Mouse (Mus musculus) layer of hippocampus, adult 2 months (tissue): ENCODE results near the gene Cfap157. TPM values are rescaled to one million over a fixed set of nuclear protein-coding genes. Genes with fewer than 3 reads are reported as not detected.

Source experiments
- DNase-seq, 2 experiments: peaks; one replicate each; pipeline ENCODE4 v3.0.0; 2022; ENCODE audit warnings: low spot score in 2 of 2
- H3K27ac ChIP-seq: fragments of 200-600 bp; 2 replicates; pipeline ENCODE4 v1.8.1; 2022
- H3K4me3 ChIP-seq: fragments of 200-600 bp; 2 replicates; pipeline ENCODE4 v1.8.1; 2022; ENCODE audit warnings: mild to moderate bottlenecking
- CTCF ChIP-seq: fragments of 200-600 bp; conservative IDR thresholded peaks from 2 replicates; pipeline ENCODE4 v1.8.1; 2022; ENCODE audit warnings: antibody characterized with exemption, mild to moderate bottlenecking, moderate library complexity
- total RNA-seq, 2 experiments: library from RNA; stranded (reverse); gene quantifications; 2 replicates each; pipeline ENCODE4 v1.2.3; 2021

Gene Cfap157
- total RNA-seq, 2 experiments from 2014 or later = 2.0 TPM; not detected in 1

- no peak for TF ChIP-seq CTCF
- Histone ChIP-seq H3K4me3 (no peak overlapping the region), H3K27ac (peak overlapping the region; percentile 80)
- no peak for DNase-seq
These were observed 32.3 kb upstream of the Cfap157 start for GRCm38 (mm10) chr2:32816497-32816896.

- no peak for DNase-seq
- TF ChIP-seq CTCF = no peak
- no peak overlapping the region for H3K27ac ChIP-seq
- H3K4me3 ChIP-seq = no peak overlapping the region
These were observed 27.7 kb upstream of the Cfap157 start for GRCm38 (mm10) chr2:32811959-32812358.

- DNase-seq = no peak
- Histone ChIP-seq H3K27ac (no peak overlapping the region), H3K4me3 (no peak overlapping the region)
- TF ChIP-seq CTCF = no peak
These were observed 24.8 kb upstream of the Cfap157 start for GRCm38 (mm10) chr2:32808816-32809566.

DNA sequence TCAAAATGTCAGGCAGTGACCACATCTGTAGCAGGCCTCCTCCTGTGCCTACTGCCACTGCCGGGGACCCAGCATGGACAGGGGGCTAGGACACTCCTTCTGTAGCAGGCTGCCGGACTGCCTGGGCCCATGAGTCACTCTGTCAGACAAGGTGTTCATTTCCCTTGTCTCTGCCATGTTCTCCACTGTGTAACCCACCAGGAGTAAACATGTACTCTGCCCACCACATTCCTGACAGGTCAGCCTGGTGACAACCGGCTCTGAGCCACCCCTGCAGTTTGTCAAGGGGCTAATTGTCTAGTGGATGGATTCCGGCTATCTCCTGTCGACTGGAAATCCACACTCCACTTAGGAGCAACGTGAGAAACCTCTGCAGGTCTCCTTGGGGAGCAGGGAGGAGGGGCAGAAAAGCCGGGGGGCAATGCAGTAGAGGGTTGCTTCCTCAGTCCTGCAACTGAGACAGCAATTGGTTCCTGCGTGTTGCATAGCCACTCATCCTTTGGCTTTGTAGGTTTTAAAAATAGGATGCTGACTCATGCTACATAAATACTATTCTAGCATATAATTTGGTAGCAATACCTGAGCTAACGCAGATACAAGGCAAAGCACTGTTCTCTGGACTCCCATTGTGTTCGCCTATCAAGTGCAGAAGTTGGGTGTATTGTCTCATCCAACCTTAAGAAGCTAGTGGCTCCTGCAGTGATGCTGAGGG lies 14.2 kb upstream of the Cfap157 start:
- no peak for TF ChIP-seq CTCF
- Histone ChIP-seq H3K4me3 (no peak overlapping the region), H3K27ac (peak overlapping the region; percentile 33; the same call in 1 of the 2 replicates)
- no peak for DNase-seq

- DNase-seq = no peak
These were observed 11.7 kb upstream of the Cfap157 start for GRCm38 (mm10) chr2:32795748-32796418.

GRCm38 (mm10) chr2:32791297-32791696 lies 7.1 kb upstream of the Cfap157 start:
- no peak overlapping the region for H3K4me3 ChIP-seq
- H3K27ac ChIP-seq = no peak overlapping the region
- DNase-seq = no peak
- no peak for TF ChIP-seq CTCF

More at GRCm38 (mm10) chr2:32795748-32796418, 11.7 kb upstream of the Cfap157 start:
- TF ChIP-seq CTCF = no peak
- H3K27ac ChIP-seq = no peak overlapping the region
- H3K4me3 ChIP-seq = no peak overlapping the region

DNA sequence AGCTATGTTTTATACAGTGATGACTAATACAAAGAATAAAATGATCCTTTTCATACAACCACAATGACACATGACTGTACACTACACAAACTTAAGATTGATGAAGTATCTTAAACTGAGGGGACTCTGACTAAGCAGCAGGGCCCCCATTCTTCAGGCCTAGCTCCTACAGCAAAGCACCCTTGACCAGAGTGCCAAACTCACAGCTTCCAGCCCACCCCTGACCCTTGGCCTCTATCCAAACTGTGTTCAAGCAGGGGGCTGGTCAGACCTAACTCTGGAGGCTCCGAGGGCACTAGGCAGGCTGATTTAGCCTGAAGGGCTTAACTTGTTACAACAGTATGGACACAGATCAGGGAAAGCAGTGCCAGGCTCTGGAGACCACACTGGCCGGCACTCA lies 4.4 kb upstream of the Cfap157 start:
- H3K27ac ChIP-seq = no peak overlapping the region
- TF ChIP-seq CTCF = no peak
- no peak for DNase-seq
- no peak overlapping the region for H3K4me3 ChIP-seq

DNA sequence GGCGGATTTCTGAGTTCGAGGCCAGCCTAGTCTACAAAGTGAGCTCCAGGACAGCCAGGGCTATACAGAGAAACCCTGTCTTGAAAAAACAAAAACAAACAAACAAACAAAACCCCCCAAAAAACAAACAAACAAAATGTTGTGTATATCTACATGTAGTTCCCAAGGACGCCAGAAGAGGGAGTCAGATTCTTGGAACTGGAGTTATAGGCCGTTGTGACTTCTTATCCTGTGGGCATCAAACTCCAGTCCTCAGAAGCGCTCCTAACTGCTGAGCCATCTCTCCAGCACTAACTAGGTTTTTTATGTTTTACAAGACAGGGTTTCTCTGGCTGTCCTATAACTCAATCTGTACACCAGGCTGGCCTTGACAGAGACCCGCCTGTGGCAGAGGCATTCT lies 2.9 kb upstream of the Cfap157 start:
- peak; percentile 76 for TF ChIP-seq CTCF
- Histone ChIP-seq H3K4me3 (no peak overlapping the region), H3K27ac (no peak overlapping the region)
- DNase-seq = no peak

DNA sequence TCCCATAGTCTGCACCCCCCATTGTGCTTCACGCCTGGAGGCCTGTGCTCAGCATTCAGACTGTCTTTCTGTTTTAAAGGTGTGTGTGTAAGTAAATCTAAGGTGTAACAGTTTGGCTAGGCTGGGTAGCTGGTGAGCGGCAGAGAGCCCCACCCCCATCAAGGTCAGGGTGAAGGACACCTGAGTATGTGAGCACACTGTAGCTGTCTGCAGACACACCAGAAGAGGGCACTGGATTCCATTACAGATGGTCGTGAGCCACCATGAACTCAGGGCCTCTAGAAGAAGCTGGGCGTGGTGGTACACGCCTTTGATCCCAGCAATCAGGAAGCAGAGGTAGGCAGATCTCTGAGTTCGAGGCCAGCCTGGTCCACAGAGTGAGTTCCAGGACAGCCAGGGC lies 2.5 kb downstream of the Cfap157 start:
- no peak overlapping the region for H3K4me3 ChIP-seq
- H3K27ac ChIP-seq = no peak overlapping the region
- TF ChIP-seq CTCF = 0 out of 2 replicates have a peak, but pooled peaks have one; percentile 9
- DNase-seq = no peak

DNA sequence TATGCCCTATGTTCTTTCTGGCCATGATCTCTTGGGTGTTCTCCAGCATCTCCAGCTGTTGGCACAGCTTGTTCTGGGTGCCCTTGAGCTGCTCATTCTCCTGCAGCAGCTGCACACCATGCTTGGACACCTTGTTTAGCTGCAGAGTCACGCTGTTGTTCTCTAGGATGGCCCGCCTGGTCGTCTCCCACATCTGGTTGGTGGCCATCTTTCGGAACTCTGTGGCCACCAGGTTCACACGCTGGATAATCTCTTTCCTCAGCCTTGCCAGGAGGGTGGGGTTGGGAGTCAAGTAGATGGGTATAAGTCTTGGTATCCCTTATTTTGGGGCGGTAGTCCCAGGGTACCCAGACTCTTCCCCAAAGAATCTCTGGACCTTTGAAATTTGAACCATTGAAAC lies 4.5 kb downstream of the Cfap157 start:
- Histone ChIP-seq H3K27ac (no peak overlapping the region), H3K4me3 (no peak overlapping the region)
- TF ChIP-seq CTCF = no peak
- no peak for DNase-seq

DNA sequence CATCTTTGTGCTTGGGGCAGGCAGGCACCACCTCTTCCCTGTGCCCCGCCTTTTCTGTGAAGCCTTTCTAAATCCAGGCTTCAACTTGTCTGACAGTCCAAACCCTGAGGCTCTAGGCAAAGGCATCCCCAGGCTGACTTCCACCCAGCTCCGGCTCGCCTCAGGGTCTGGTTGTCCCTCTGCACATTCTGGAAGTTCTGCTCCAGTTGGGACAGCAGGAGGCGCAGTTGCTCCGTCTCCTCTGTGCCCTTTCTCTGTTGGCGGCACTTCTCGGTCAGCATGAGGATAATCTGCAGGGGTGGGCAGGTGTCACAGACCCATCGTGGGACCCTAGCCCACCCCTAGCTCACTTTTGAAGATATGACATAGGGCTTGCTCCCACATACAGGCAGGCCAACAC lies 5.1 kb downstream of the Cfap157 start:
- no peak overlapping the region for H3K4me3 ChIP-seq
- peak in 1 of 2 experiments; percentile 65 for DNase-seq
- no peak overlapping the region for H3K27ac ChIP-seq
- peak; percentile 89 for TF ChIP-seq CTCF

DNA sequence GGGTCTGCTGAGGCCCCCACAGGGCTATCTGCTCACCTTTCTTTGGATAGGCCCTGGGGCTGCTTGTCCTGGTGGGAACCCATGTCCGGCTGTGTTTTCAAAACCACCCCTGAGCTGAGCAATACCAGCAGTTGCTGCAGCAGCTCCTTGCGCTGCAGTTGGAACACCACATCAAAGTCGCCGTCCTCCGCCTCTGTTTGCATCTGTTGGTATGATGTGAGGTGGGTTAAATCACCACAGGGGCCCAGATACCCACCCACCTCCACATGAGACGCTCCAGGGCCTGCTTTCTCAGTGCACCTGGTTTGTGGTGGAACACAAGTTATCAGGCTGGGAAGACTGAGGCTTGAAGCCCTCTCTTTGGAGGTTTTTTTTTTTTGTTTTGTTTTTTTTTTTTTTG lies 6.1 kb downstream of the Cfap157 start:
- no peak overlapping the region for H3K27ac ChIP-seq
- DNase-seq = no peak
- no peak overlapping the region for H3K4me3 ChIP-seq
- TF ChIP-seq CTCF = no peak

DNA sequence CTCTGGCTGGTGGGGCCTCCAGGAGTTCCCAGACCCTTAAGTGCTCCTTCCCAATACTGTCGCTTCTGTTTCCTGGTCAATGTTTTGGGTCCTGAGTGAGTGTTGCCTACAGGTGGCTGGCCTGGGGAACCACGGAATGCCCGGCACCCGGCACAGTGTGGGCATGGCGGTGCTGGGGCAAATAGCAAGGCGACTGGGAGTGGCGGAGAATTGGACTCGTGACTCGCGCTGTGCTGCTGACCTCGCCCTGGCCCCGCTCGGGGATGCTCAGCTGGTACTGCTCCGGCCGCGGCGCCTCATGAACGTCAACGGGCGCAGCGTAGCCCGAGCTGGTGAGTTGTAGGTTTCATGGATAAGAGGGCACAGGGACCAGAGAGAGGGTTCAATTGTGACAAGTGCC lies 8.0 kb downstream of the Cfap157 start:
- Histone ChIP-seq H3K4me3 (peak overlapping the region; percentile 76), H3K27ac (no peak overlapping the region)
- DNase-seq = no peak
- no peak for TF ChIP-seq CTCF
